Mouse (Mus musculus): ENCODE results near the gene Otoa.

The Otoa gene

DNA sequence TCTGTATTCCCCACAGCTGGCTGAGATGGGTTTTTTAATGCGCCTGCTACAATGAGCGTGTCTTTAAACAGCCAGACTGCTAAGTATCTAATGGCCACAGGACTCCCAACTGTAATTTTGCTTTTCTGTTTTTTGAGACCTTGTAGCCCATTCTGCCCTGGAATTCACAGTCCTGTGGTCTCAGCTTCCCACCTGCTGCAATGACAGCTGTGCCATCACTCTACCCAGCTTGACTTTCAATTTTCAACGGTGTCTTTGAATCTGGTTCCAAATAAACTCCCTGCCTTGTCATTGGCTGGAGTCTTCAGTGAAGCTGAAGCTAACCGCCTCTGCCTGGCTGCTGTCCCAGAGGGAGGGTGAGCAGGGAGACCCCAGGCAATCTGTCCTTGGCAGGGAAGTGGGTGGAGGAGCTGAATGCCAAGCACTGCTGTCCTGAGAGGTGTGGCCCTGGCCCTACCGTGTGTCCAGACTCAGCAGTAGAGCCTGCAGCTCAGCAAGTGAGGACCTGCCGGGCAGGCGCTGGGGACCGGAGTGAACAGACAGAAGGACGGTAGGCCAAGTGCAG, 1.6 kb downstream of the Otoa start:
- no peak for DNase-seq

DNA sequence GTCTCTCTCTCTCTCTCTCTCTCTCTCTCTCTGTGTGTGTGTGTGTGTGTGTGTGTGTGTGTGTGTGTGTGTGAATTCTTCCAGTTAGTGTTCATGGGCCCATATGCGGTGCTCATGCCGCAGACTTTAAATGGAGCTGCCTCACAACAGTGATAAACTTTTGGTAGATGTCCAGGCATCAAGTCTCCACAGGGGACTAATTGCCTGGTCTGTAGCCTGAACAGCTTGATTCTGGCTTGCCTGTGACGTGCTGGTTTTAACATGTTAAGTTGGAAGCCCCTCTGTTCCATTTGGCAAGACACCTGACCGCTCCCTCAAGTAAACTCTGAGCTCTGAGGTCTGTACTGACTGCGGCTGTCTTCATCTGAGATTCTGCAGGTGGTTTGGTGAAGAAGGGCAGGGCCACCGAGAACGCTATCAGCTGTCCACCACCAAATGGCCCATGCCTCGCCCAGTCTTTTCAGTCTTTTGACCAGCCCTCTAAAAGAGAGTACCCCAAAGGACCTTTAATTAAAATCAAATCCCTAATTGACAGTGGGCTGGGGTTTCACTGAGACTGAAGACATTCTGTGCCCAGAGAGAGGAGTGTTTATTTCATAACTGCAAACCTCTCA, 3.5 kb downstream of the Otoa start:
- no peak for DNase-seq

DNA sequence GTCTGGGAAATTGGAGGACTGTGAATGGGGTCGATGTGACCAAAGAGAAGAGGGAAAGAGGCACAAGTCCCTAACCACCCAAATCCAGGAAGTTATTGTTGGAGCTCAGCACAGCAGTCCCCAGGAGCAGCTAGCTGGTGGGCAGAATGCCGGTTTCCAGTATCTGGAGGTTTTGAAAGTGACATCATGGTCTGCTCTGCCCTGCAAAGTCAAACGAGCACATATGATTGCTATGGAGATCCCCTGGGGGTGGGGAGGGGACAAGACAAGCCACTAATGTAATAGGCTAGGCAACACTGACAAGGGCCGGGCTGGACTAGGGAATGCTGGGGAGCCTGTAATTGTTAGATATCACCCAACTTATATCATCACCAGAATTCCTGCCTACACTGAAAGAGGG, 4.0 kb downstream of the Otoa start:
- DNase-seq: no peak

DNA sequence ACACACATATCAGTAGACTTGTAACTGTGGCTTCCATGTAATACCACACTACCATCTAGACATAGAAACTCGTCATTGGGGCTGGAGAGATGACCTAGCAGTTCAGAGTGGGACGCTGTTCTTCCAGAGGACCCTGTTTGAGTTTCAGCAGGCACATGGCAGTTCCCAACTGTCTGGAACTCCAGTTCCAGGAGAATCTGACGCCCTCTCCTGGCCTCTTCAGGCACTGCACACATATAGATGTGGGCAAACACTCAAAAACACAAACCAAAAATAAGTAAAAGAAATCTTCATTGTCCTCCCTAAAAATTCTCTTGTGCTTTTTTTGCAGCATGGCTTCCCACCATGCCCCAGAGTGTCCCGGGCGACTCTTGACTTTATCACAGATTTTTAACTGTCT, 7.3 kb downstream of the Otoa start:
- peak in 1 of 2 experiments; percentile 5 for DNase-seq

DNA sequence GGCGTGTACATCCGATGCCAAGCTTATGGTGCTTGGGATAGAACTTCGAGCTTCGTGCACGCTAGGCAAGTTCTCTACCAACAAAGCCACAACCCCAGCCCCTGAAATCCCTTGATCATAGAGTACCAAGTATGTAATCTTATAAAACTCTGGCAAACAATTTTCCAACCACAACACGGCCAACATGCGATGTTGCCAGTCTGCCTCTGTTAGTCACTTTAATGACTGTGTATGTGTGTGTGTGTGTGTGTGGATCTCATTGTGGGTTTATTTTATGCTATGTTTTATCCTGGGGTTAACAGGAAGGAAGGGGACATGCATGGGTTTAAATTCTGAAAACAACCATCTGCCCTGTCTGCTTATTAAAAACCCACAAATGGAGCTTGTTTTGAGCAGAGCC, 9.3 kb downstream of the Otoa start:
- no peak for DNase-seq

DNA sequence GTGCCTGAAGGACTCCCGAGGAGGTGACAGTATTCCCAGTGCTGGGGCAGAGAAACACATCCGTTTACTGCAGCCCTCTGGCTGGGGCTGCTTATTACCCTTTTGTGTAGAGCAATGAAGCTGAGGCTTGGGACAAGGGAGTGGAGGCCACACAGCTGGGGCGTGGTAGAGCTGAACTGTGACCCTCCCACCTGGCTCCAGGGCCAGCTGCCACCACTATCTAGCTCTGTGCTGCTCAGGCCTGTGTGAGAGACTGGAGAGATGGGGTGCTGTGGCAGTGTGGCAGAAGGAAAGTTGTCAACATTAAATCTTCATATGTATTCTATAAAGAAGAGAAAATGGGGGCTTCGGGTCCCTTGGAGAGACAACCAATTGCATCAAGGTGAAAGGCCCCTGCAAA, 11.6 kb downstream of the Otoa start:
- DNase-seq: no peak

DNA sequence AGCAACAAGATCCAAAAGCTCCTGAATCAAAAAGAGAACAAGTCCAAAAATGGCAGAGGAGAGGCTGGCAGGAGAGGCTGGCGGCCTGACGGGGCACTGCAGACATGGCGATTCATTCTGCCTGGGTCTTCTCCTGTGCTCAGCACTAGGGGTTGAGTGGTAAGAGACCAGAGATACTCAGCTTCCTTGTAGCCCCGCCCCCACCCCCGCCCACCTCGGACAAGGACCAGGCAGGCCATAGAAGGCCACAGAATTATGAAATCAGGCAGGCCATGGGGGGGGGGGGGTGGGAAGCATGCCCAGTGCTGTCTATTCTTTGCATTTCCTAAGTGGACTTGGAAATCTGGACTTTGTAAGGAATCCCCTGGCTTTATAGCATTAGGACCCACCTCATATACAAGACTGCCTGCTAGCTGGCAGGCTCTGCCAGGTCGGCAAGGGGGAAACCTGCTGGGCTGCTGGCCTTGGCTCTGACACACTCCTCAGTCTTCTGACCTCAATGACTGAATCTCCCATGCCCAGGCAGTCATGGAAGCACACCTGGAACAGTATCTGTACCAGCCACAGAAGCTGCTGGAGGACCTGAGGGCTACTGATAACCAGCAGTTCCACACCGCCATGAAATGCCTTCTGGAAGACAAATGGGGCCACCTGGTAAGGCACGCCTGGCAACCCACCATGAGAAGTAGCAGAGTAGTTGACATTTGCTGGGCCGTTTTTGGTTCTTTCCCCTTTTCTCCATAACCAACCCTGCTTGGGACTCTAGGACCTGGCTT, 17.4 kb downstream of the Otoa start:
- DNase-seq: no peak

DNA sequence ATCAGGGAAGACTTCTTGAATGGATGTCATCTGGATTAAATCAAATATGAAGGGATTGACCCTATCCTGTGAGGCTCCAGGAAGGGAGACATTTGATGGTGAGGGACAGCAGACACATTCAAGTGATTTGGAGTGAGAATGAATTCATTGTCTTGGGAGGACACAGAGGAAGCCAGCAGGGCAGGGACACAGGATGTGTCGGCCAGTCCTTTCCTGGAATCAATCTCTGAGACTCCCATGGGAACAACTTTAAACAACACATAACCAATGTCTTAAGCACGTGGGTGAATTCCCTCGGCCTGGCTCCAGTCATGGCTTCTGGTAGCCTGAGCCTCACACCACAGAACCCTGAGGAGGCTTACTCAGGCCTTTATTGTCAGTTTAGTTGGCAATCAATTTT, 26.4 kb downstream of the Otoa start:
- no peak for DNase-seq

DNA sequence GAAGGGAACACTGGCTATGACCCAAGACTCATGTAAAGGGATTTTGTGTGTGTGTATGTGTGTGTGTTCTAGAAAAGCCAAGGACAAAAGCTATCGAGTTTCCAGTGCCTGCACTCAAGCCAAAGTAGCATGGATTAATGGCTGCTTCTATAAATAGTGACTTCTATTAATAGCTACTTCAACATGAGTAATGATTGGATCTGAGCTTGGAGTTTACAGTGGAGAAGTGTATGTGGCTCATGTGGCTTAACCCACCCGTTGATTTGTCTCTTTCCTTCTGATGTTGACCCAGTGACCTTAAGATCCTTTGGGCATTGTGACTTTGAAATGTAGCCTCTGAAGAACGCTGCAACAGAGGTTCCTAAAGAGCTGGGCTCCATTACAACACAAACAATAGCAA, 29.9 kb downstream of the Otoa start:
- DNase-seq: no peak

DNA sequence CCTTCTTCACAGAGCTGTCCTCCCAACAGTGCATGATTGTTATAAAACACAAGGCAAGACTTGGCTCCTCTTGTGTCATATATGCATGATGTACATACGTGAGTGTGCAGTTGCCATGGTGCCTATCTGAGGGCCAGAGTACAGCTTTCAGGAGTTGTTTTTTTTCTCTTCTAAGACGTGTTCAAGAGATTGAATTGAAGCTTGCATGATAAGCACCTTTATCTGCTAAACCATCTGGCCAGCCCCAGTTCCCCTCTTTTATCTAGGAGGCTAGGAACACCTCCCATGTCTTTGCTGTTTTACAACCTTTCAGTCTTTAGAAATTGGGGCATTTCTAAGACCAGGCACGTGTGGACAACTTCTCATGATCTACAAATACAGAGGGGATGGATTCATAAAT, 30.3 kb downstream of the Otoa start:
- DNase-seq: no peak

DNA sequence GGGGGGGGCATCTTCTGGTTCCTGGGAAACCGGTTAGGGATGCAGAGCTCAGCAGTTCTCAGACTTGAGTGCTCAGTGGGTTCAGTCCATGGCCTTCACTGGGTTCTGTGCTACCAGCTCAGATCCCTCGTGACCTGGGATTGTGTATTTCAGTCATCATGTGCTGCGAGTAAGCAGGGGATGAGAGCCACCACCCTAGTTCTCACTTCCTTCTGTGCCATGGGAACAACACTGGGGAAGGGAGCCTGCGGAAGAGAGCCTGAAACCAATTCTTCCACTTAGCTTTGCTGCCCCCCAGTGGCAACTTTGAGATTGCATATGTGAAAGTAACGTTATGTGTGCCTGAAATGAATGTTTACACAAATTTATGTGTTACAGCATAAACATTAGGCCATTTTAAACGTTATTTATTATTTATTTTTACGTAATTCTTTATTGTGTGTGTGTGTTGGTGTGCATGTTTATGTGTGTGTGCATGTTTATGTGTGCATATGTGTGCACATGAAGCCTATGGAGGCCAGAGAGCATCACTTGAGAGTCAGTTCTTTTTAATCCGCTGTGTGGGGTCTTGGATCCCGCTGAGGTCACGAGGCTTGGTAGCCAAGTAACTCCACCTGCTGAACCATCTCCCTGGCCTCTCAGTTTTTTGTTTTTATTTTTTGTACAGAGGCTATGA, 38.8 kb downstream of the Otoa start:
- DNase-seq: peak; percentile 38 to 62

DNA sequence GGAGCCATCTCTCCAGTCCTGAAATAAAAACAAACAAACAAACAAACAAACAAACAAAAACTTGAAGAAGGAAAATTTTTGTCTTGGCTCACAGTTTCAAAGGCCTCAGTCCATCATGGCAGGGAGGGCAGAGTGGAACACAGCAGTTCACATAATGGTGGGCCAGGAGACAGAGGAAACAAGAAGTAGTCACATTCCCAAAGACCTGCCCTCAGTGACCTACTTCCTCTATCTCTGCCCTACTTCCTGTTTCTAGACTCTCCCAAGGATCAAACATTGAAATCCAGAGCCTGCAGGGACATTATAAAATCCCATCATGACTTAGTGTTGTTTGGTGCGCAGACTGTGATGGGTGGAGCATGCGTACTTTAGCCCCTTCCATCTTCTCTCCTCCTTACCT, 49.4 kb downstream of the Otoa start:
- DNase-seq: no peak

DNA sequence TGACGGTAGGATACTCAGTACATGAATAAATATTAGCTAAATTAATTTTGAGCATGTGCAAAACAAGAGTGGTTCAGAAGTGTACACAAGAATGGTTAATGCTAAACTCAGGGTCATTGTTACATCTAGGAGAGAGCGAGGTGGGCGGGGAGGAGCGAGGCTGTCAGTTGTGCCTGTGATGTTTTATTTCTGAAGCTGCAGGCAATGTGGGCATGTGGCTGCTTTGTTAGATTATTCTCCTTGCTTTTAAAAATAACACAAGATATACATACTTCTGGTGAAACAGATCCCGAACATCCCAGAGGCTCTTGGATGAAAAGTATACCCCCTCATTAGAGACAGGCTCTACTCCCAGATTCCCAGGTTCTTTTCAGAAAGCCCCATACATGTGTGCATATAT, 59.8 kb downstream of the Otoa start:
- no peak for DNase-seq

DNA sequence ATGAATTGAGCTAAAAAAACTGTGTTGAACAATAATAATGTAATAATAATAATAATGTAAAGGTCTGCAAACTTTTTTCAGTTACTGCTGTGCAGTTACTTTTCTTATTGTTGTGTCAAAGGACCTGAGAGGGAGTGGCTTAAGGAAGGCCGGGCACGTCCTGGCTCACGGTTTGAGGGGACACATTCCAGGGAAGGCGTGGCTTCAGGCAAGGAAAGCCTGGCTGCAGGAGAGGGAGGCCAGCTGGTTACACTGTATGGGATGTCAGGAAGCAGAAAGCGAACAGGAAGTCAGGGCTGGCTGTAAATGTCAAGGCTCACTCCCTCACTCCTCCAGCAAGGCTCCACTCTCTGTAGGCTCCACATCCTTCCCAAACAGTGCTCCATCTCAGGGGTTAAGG, 69.2 kb downstream of the Otoa start:
- DNase-seq: no peak

DNA sequence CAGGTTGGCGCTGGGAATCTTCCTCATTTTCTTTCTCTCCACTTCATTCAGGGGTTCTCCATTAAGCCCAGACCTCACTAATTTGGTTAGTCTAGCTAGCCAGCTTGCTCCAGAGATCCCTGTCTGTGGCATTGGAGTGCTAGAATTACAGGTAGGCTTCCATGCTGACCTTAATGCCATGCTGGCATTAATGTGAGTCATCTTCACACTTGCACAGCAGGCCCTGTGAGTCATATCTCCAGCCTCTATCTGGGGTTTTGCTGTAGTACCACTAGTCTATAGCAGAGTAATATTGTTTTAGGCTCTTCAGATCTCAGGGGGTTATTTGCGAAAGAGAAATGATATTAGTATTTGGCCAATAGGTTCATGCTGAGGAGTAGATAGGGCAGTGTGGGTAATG, 70.7 kb downstream of the Otoa start:
- no peak for DNase-seq

DNA sequence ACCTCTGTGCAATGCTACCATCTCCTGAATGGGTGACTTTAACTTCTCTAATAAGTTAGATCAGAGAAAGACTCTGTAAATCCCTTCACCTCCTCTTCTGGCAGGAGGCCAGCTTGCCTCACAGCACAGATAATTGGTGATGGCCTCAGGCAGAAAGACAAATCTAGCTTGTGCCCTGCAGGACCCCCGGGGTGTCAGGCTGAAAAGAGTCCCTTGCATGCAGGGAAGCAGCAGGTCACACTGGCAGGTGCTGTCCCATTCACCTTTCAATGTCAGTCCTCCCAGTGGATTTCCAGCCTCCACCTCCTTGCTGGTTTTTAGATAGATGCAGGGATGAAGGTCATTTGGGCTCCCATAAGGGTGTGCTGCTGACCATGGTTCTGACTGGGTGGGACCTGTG, 84.2 kb downstream of the Otoa start:
- DNase-seq: no peak

DNA sequence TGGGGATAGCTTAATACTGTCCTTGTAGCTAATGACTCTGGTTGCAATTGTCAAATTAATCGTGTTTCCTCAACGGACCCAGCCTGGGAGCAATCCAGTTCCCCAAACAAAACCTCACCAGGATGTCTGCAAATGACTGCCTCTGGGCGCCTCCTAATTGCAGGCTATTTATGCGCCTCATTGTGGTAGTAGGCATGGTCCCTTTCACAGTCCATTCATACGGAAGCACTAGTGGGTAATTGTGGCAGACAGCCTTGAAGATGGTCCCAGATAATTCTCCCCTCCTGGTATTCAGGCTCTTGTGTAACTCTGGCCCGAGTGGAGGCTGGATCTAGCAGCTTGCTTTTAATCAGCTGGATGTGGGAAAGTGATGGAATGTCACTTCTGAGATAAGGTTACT, 90.4 kb downstream of the Otoa start:
- no peak for DNase-seq

DNA sequence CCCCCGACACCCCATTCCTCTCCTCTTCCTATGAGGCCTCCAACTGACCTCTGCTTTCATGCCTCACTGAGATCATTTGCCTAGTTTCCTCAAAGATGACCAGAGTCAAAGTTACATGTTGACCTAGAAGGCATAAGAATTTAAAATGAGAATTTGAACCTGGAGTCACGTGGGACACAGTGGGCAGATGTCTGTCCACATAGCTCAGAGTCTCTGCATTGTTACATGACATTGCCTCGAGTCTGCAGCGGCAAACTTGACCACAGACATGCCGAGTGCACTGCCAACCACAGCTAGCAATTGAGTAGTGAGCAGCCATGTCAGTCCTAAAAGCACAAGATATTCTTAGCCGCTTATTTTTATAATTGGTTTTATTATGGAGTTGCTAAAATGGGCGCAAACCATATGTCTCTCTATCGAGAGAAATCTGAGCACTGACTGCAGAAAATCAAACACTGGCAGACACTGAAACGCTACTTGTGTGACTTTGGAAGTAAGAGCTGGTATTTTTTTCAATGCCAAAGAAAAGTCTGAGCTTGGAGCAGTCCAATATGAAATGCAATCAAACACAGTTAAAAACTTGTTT, 105.8 kb downstream of the Otoa start:
- no peak for DNase-seq

DNA sequence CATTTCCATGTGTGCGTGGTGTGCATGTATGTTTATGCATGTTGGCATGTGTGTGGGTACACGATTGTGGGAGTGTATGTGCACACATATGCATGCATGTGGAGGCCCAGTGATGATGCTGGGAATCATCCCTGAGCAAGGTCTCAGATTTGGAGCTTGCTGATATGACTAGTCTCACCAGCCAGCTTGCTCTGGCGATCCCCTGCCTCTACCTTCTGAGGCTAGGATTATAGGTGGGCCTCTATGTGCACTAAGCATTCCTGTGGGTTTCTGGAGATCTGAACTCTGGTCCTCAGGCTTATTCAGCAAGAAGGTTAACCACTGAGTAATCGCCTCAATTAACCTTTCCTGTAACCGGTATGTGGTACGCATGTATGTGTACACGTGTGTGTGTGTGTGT, 107.5 kb downstream of the Otoa start:
- DNase-seq: no peak

DNA sequence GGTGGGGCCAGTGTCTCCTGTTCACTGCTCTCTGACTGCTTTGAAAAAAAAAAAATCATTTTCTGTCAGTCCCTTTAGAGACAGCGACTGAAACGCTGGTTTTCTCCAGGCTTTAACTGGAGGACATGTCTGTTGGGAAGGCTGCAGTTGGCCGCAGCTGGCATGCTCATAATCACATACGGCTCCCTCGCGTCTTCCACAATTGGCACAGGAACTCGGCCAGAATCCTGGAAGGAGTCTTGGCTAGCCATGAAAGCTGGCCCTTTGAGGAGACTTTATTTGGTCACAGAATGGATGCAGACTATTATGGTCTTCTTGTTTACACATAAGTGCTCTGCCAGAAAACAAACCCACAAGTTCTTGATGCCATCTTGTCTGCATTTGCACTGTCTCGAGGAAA, 117.5 kb downstream of the Otoa start:
- no peak for DNase-seq

DNA sequence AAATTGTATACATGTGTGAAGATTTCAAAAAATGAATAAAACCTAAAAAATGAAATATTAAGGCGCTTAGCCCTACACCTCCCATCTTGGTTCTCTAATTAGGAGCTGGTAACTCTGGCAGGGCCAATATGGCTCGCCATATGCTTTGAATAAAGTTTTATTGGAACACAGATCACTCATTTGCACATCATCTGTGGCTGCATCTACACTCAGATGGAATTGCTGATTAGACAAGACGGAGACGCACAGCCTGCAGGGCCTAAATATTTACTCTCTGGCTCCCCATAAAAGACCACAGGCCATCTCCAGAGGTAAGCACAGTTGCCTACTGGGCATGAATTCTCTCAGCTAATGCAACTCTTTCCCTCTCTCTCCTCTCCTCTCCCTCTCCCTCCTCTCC, 130.4 kb downstream of the Otoa start:
- DNase-seq: no peak

Data from thymus, postnatal 36 days (tissue).